Mouse (Mus musculus) forebrain, embryonic 12.5 days (tissue): Measurements from ENCODE around the gene Lasp1. TPM values are rescaled to one million over a fixed set of nuclear protein-coding genes. Genes with fewer than 3 reads are reported as not detected.
"Not testable (repeated sequence)": the region's sequence is repeated elsewhere in the genome, so short reads cannot be mapped to it uniquely, and the experiment has no call there.

Experiments
- ATAC-seq: fragments of 200-750 bp; cut with Nextera tagmentation; 2 replicates; pipeline ENCODE4 v1.8.0; 2017; ENCODE audit warnings: moderate TSS enrichment; ENCODE audit not compliant: low FRiP score
- H3K27ac ChIP-seq: fragments of 300-500 bp; sonication (generic); 2 replicates; pipeline ENCODE4 v1.5.1; 2016; ENCODE audit warnings: mild to moderate bottlenecking
- H3K27me3 ChIP-seq: fragments of 300-500 bp; sonication (generic); 2 replicates; pipeline ENCODE4 v1.6.1; 2016; ENCODE audit warnings: mild to moderate bottlenecking
- H3K36me3 ChIP-seq: fragments of 300-500 bp; sonication (generic); replicated peaks from 2 replicates; pipeline ENCODE4 v1.6.1; 2016; ENCODE audit warnings: mild to moderate bottlenecking
- H3K4me1 ChIP-seq: fragments of 300-500 bp; sonication (generic); 2 replicates; pipeline ENCODE4 v1.6.1; 2016
- H3K4me2 ChIP-seq: fragments of 300-500 bp; sonication (generic); 2 replicates; pipeline ENCODE4 v1.6.1; 2016; ENCODE audit warnings: mild to moderate bottlenecking, moderate library complexity
- H3K4me3 ChIP-seq: fragments of 300-500 bp; sonication (generic); replicated peaks from 2 replicates; pipeline ENCODE4 v1.5.1; 2016; ENCODE audit warnings: mild to moderate bottlenecking
- H3K9ac ChIP-seq: fragments of 300-500 bp; sonication (generic); 2 replicates; pipeline ENCODE4 v1.6.1; 2016; ENCODE audit warnings: mild to moderate bottlenecking
- H3K9me3 ChIP-seq: fragments of 300-500 bp; sonication (generic); 2 replicates; pipeline ENCODE4 v1.6.1; 2016
- WGBS: fragments of 180-500 bp; shearing (Covaris S2); methylation state at CpG from one replicate; pipeline ENCODE4 v1.1.7; 2016; 5-methylcytosine and 5-hydroxymethylcytosine counted together
- polyA plus RNA-seq: library from polyadenylated mRNA; unstranded; fragments of >200 nt; fragmentation: Nextera tagmentation; extraction: Ambion mirVana; gene quantifications from 2 replicates; pipeline ENCODE4 v1.2.1, GENCODE M21; 2016

Lasp1 gene
- polyA plus RNA-seq, 1 experiment from 2014 or later, result 103 TPM

- Histone ChIP-seq H3K4me3 (no peak overlapping the region), H3K27ac (no peak overlapping the region), H3K27me3 (no peaks in the 10 kb centered on the region), H3K9ac (no peak overlapping the region), H3K4me2 (no peak overlapping the region), H3K4me1 (peaks cover 3% of the 10 kb centered on the region; the same call in 1 of the 2 replicates), H3K9me3 (no peaks in the 10 kb centered on the region), H3K36me3 (peaks cover 50% of the 10 kb centered on the region)
- no peak for ATAC-seq
- WGBS, result 94% methylated on average over 10 of the region's 10 CpGs
Observed at GRCm38 (mm10) chr11:97825295-97825694, 26.5 kb downstream of the Lasp1 start.

GRCm38 (mm10) chr11:97825971-97826370 lies 27.2 kb downstream of the Lasp1 start:
- H3K9ac ChIP-seq, result no peak overlapping the region
- no peak overlapping the region for H3K4me3 ChIP-seq
- no peaks in the 10 kb centered on the region for H3K27me3 ChIP-seq
- H3K9me3 ChIP-seq, result no peaks in the 10 kb centered on the region
- no peaks in the 10 kb centered on the region; the same call in 1 of the 2 replicates for H3K4me1 ChIP-seq
- no peak for ATAC-seq
- no peak overlapping the region for H3K4me2 ChIP-seq
- WGBS, result 77% methylated on average over 9 of the region's 9 CpGs
- H3K36me3 ChIP-seq, result peaks cover 47% of the 10 kb centered on the region
- no peak overlapping the region for H3K27ac ChIP-seq

GRCm38 (mm10) chr11:97826414-97826813 lies 27.6 kb downstream of the Lasp1 start:
- Histone ChIP-seq H3K4me3 (no peak overlapping the region), H3K9ac (no peak overlapping the region), H3K36me3 (peaks cover 43% of the 10 kb centered on the region), H3K4me1 (no peaks in the 10 kb centered on the region; the same call in 1 of the 2 replicates), H3K4me2 (no peak overlapping the region), H3K9me3 (no peaks in the 10 kb centered on the region), H3K27me3 (no peaks in the 10 kb centered on the region), H3K27ac (no peak overlapping the region)
- ATAC-seq, result no peak
- WGBS, result 81% methylated on average over 7 of the region's 7 CpGs

GRCm38 (mm10) chr11:97827654-97828053 lies 28.9 kb downstream of the Lasp1 start:
- Histone ChIP-seq H3K9me3 (no peaks in the 10 kb centered on the region), H3K4me3 (no peak overlapping the region), H3K9ac (no peak overlapping the region), H3K4me2 (no peak overlapping the region), H3K36me3 (peaks cover 49% of the 10 kb centered on the region), H3K4me1 (no peaks in the 10 kb centered on the region; the same call in 1 of the 2 replicates), H3K27ac (no peak overlapping the region), H3K27me3 (no peaks in the 10 kb centered on the region)
- WGBS, result 89% methylated on average over 6 of the region's 6 CpGs
- no peak for ATAC-seq

GRCm38 (mm10) chr11:97829365-97829764 lies 30.6 kb downstream of the Lasp1 start:
- Histone ChIP-seq H3K27me3 (no peaks in the 10 kb centered on the region), H3K4me3 (no peak overlapping the region), H3K4me2 (no peak overlapping the region), H3K36me3 (peaks cover 58% of the 10 kb centered on the region), H3K4me1 (no peaks in the 10 kb centered on the region; the same call in 1 of the 2 replicates), H3K9me3 (no peaks in the 10 kb centered on the region), H3K27ac (no peak overlapping the region), H3K9ac (no peak overlapping the region)
- 93% methylated on average over 7 of the region's 7 CpGs for WGBS
- no peak for ATAC-seq

- 89% methylated on average over 12 of the region's 12 CpGs for WGBS
- ATAC-seq, result no peak
Observed at GRCm38 (mm10) chr11:97829913-97830476, 31.2 kb downstream of the Lasp1 start.

GRCm38 (mm10) chr11:97830501-97830900 lies 31.7 kb downstream of the Lasp1 start:
- Histone ChIP-seq H3K9ac (no peak overlapping the region), H3K4me3 (no peak overlapping the region), H3K4me2 (no peak overlapping the region), H3K27me3 (no peaks in the 10 kb centered on the region), H3K36me3 (peaks cover 58% of the 10 kb centered on the region), H3K4me1 (no peaks in the 10 kb centered on the region), H3K9me3 (no peaks in the 10 kb centered on the region), H3K27ac (no peak overlapping the region)
- ATAC-seq, result no peak
- 85% methylated on average over 6 of the region's 6 CpGs for WGBS

More at GRCm38 (mm10) chr11:97829913-97830476, 31.2 kb downstream of the Lasp1 start:
- Histone ChIP-seq H3K9me3 (no peaks in the 10 kb centered on the region), H3K9ac (no peak overlapping the region), H3K4me3 (no peak overlapping the region), H3K27me3 (no peaks in the 10 kb centered on the region), H3K27ac (no peak overlapping the region), H3K36me3 (peaks cover 58% of the 10 kb centered on the region), H3K4me1 (no peaks in the 10 kb centered on the region; the same call in 1 of the 2 replicates), H3K4me2 (no peak overlapping the region)

GRCm38 (mm10) chr11:97832001-97832400 lies 33.2 kb downstream of the Lasp1 start:
- Histone ChIP-seq H3K9ac (no peak overlapping the region), H3K4me3 (no peak overlapping the region), H3K4me2 (no peak overlapping the region), H3K9me3 (no peaks in the 10 kb centered on the region), H3K4me1 (no peaks in the 10 kb centered on the region), H3K27ac (no peak overlapping the region), H3K27me3 (no peaks in the 10 kb centered on the region), H3K36me3 (peaks cover 63% of the 10 kb centered on the region)
- WGBS, result 84% methylated on average over 11 of the region's 11 CpGs
- ATAC-seq, result no peak

GRCm38 (mm10) chr11:97833352-97833751 lies 34.6 kb downstream of the Lasp1 start:
- Histone ChIP-seq H3K36me3 (peaks cover 67% of the 10 kb centered on the region), H3K9me3 (no peaks in the 10 kb centered on the region), H3K27me3 (no peaks in the 10 kb centered on the region), H3K4me3 (no peak overlapping the region), H3K4me2 (no peak overlapping the region), H3K4me1 (no peaks in the 10 kb centered on the region), H3K27ac (no peak overlapping the region), H3K9ac (no peak overlapping the region)
- ATAC-seq, result no peak
- WGBS, result 72% methylated on average over 15 of the region's 15 CpGs

- Histone ChIP-seq H3K9me3 (no peaks in the 10 kb centered on the region), H3K27ac (no peak overlapping the region), H3K4me3 (no peak overlapping the region), H3K27me3 (no peaks in the 10 kb centered on the region), H3K4me1 (peaks cover 6% of the 10 kb centered on the region; the same call in 1 of the 2 replicates), H3K36me3 (peaks cover 55% of the 10 kb centered on the region), H3K9ac (no peak overlapping the region), H3K4me2 (no peak overlapping the region)
- no peak for ATAC-seq
- WGBS, result 63% methylated on average over 8 of the region's 8 CpGs
Observed at GRCm38 (mm10) chr11:97836541-97836940, 37.7 kb downstream of the Lasp1 start.

- WGBS, result 72% methylated on average over 9 of the region's 9 CpGs
- not testable (repeated sequence) for H3K4me2 ChIP-seq, H3K9ac ChIP-seq, H3K27me3 ChIP-seq, H3K4me3 ChIP-seq, H3K9me3 ChIP-seq, ATAC-seq, H3K27ac ChIP-seq
- H3K4me1 ChIP-seq, result peaks cover 10% of the 10 kb centered on the region
- peaks cover 52% of the 10 kb centered on the region for H3K36me3 ChIP-seq
Observed at GRCm38 (mm10) chr11:97837051-97837450, 38.3 kb downstream of the Lasp1 start.

- Histone ChIP-seq H3K36me3 (peaks cover 47% of the 10 kb centered on the region), H3K9ac (no peak overlapping the region), H3K4me2 (no peak overlapping the region), H3K27ac (no peak overlapping the region), H3K4me3 (no peak overlapping the region), H3K4me1 (peaks cover 14% of the 10 kb centered on the region), H3K27me3 (no peaks in the 10 kb centered on the region), H3K9me3 (no peaks in the 10 kb centered on the region)
- 88% methylated on average over 7 of the region's 7 CpGs for whole genome bisulfite sequencing
- ATAC-seq, result no peak
Observed at GRCm38 (mm10) chr11:97837641-97838149, 38.9 kb downstream of the Lasp1 start.
